Mouse (Mus musculus) limb, embryonic 15.5 days (tissue): ENCODE results near the gene Odf4. TPM values are rescaled to one million over a fixed set of nuclear protein-coding genes. Genes with fewer than 3 reads are reported as not detected.

Experiments used
- ATAC-seq: fragments of 200-750 bp; cut with Nextera tagmentation; 2 replicates; pipeline ENCODE4 v1.8.0; 2017; ENCODE audit warnings: low read depth, moderate TSS enrichment; ENCODE audit not compliant: insufficient number of reproducible peaks, low FRiP score, low TSS enrichment
- H3K27ac ChIP-seq: fragments of 300-500 bp; sonication (generic); 2 replicates; pipeline ENCODE4 v1.5.1; 2015; ENCODE audit warnings: moderate library complexity, mild to moderate bottlenecking, inconsistent platforms
- H3K27me3 ChIP-seq: fragments of 300-500 bp; sonication (generic); 2 replicates; pipeline ENCODE4 v1.6.1; 2015; ENCODE audit warnings: inconsistent platforms
- H3K36me3 ChIP-seq: fragments of 300-500 bp; sonication (generic); 2 replicates; pipeline ENCODE4 v1.6.1; 2015; ENCODE audit warnings: inconsistent platforms
- H3K4me1 ChIP-seq: fragments of 300-500 bp; sonication (generic); 2 replicates; pipeline ENCODE4 v1.6.1; 2015; ENCODE audit warnings: inconsistent platforms
- H3K4me2 ChIP-seq: fragments of 300-500 bp; sonication (generic); 2 replicates; pipeline ENCODE4 v1.6.1; 2015; ENCODE audit warnings: mild to moderate bottlenecking, inconsistent platforms
- H3K4me3 ChIP-seq: fragments of 300-500 bp; sonication (generic); 2 replicates; pipeline ENCODE4 v1.5.1; 2015; ENCODE audit warnings: mild to moderate bottlenecking, inconsistent platforms
- H3K9ac ChIP-seq: fragments of 300-500 bp; sonication (generic); 2 replicates; pipeline ENCODE4 v1.6.1; 2015; ENCODE audit warnings: inconsistent platforms
- H3K9me3 ChIP-seq: fragments of 300-500 bp; sonication (generic); 2 replicates; pipeline ENCODE4 v1.6.1; 2016; ENCODE audit warnings: inconsistent platforms
- WGBS: fragments of 180-500 bp; shearing (Covaris S2); methylation state at CpG from one replicate; pipeline ENCODE4 v1.1.7; 2015; 5-methylcytosine and 5-hydroxymethylcytosine counted together
- polyA plus RNA-seq: library from polyadenylated mRNA; unstranded; fragments of >200 nt; fragmentation: Nextera tagmentation; extraction: Ambion mirVana; gene quantifications from 2 replicates; pipeline ENCODE4 v1.2.1, GENCODE M21; 2015

Odf4 gene
- polyA plus RNA-seq, 1 experiment from 2014 or later: not detected

DNA sequence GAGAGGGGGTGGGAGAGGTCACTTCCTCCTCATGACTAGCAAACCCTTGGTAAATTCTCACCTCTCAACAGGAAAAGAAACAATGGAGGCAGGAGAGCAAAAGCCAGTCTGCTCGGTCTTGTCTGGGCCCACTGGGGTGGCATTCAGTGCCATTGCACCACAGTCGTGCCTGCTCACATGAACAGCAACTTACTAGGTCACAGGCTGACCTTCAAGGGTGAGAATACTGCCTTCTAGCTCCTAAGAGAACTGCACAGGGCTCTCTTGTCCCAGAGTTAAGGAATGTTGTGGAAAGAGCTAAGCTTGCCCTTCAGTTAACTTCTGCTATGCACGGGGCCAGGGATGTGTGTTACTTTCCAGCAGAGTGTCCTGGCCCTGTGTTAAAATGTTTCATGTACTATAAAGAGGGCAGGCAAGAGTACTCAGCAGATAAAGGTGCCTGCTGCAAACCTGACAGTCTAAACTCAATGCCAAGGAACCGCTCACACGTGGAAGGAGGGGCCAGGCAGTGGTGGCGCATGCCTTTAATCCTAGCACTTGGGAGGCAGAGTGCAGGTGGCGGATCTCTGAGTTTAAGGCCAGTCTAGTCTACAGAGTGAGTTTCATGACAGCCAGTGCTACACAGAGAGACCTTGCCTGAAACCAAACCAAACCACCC is 17.9 kb downstream of the Odf4 start:
- 50% methylated on average over 7 of the region's 7 CpGs for WGBS
- no peak for ATAC-seq
- Histone ChIP-seq H3K4me2 (no peak overlapping the region), H3K4me1 (peaks cover 18% of the 10 kb centered on the region; the same call in 1 of the 2 replicates), H3K9me3 (no peaks in the 10 kb centered on the region), H3K4me3 (no peak overlapping the region), H3K27me3 (no peaks in the 10 kb centered on the region), H3K9ac (no peak overlapping the region), H3K27ac (peak overlapping the region; percentile 38), H3K36me3 (peaks cover 27% of the 10 kb centered on the region)

DNA sequence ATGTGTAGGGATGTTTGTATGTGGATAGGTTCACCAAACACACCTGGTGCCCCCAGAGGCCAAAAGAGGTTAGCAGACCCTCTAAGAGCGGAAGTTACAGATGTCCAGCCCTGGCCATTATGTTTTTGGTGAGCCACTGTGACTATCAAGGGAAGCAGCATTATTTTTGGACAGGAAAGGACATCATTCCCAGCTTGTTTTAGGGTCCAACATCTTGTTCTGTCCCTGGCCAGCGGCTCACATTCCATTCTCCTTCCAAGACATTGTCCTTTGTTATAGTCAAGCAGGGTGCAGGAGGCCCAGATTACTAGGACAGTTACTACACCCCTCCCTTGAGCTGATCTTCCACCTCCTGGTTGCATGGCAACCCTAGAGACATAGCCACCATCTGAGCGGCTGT is 19.6 kb downstream of the Odf4 start:
- Histone ChIP-seq H3K27ac (no peak overlapping the region), H3K9me3 (no peaks in the 10 kb centered on the region), H3K4me1 (peaks cover 23% of the 10 kb centered on the region; the same call in 1 of the 2 replicates), H3K4me2 (no peak overlapping the region), H3K36me3 (peaks cover 40% of the 10 kb centered on the region), H3K9ac (no peak overlapping the region), H3K4me3 (no peak overlapping the region), H3K27me3 (no peaks in the 10 kb centered on the region)
- no peak for ATAC-seq
- WGBS: 79% methylated on average over 3 of the region's 3 CpGs

DNA sequence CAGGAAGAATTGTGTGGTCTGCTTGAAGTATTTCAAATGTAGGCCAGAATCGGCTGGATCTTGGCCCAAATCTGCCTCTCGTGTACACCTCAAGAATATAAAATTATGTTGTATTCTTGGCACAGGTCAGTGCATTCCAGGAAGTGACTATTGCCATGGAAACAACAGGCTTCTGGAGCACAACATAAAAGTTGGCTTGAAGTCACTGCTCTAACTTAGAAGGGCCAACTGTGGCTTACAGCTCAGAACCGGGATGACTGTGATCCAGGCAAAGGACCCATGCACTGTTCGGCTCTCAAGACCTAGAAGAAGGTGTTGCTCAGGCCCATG is 20.5 kb downstream of the Odf4 start:
- Histone ChIP-seq H3K4me2 (no peak overlapping the region), H3K36me3 (peaks cover 40% of the 10 kb centered on the region), H3K4me1 (peaks cover 21% of the 10 kb centered on the region; the same call in 1 of the 2 replicates), H3K4me3 (no peak overlapping the region), H3K27ac (peak overlapping the region; percentile 77), H3K27me3 (no peaks in the 10 kb centered on the region), H3K9ac (no peak overlapping the region), H3K9me3 (no peaks in the 10 kb centered on the region)
- 0 out of 2 replicates have a peak, but pooled peaks have one; percentile 27 for ATAC-seq
- 42% methylated on average over 4 of the region's 4 CpGs for WGBS

DNA sequence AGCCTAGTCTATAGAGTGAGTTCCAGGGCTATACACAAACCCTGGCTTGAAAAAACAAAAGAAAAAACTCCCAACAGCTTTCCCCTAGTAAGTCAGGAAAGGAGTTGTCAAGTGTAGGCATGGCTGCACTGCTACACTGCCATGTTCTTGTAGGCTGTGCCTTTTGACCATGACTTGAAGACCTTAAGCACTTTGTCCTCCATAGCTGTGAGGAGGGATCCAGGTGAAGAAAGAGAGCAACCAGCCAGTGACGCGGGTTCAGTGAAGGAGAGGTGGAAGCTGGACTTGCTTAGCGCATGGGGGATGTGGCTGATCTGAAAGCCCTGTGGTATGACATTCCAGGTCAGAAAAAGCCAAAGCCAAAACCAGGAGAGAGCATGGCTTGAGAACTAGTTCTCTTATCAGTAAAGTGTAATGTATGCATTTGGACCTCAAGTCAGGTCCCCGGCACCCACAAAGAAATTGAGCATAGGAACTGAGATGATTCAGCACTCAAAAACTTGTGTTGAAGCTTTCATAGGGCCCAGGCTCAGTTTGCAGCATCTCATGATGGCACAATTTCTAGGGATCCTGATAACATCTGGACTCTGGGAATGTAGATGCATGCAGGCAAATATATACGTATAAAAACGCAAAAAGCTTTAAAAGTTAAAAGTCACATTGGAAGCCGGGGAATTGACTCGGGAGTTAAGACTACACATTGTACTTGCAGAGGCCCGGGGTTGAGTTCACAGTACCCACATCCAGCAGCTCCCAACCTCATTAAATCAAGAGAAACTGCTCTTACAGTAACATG is 21.0 kb downstream of the Odf4 start:
- Histone ChIP-seq H3K4me2 (no peak overlapping the region), H3K9me3 (no peaks in the 10 kb centered on the region), H3K4me3 (no peak overlapping the region), H3K36me3 (peaks cover 40% of the 10 kb centered on the region), H3K27ac (peak overlapping the region; percentile 77), H3K27me3 (no peaks in the 10 kb centered on the region), H3K9ac (no peak overlapping the region), H3K4me1 (peaks cover 22% of the 10 kb centered on the region)
- WGBS: 84% methylated on average over 9 of the region's 9 CpGs
- no peak for ATAC-seq

DNA sequence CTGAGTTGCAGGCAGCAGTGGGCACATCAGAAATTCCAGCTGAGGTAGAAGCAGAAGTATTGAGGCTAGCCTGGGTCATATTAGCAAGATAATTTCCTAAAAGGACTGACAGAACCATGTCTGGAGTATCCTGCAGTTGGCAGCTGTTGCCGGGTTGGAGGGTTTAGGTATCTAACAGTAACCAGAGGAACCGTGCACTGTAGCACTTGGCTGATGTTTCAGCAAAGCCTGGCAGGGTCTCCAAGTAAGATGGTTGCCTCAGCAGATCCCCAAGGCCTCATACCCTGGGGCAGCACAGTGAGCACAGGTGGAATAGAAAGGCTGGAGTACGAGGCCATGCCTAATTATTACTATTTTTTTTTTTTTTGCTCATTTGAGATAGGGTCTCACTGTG is 21.7 kb downstream of the Odf4 start:
- H3K9ac ChIP-seq: no peak overlapping the region
- no peak overlapping the region for H3K4me2 ChIP-seq
- peaks cover 40% of the 10 kb centered on the region for H3K36me3 ChIP-seq
- no peaks in the 10 kb centered on the region for H3K9me3 ChIP-seq
- H3K27me3 ChIP-seq: peaks cover under 1% of the 10 kb centered on the region; the same call in 1 of the 2 replicates
- no peak overlapping the region for H3K4me3 ChIP-seq
- WGBS: 70% methylated on average over 3 of the region's 3 CpGs
- H3K27ac ChIP-seq: peak overlapping the region; percentile 52; the same call in 1 of the 2 replicates
- H3K4me1 ChIP-seq: peaks cover 24% of the 10 kb centered on the region
- ATAC-seq: no peak

DNA sequence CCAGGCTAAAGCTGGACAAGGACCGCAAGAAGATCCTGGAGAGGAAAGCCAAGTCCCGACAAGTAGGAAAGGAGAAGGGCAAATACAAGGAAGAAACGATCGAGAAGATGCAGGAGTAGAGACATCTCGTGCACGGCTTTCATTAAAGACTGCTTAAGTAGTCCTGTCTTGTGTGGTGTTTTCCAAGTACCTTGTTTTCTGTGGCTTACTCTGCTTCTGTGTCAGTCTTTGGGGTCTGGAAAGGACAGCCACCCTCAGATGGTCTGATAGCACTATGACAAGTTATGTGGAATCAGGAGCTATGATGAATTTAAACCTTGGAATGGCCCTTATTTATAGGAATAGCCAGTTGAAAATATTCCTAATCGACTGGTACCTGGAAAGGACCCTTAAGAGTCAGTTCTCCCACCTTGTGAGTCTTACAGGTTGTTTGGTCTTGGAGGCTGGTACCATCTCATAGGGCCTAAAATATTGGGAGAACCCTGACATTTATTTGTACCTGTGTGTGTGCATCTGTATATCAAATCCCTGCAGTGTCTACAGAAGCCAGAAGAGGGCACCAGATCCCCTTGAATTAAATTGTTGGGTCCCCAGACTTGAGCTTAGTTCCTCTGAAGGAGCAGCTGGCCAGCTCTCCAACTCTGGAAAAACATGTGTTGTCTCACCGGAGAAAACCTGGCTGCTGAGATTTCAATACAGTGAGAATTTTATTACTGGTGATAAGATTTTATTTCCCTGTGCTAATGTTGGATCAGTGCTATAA is 22.3 kb downstream of the Odf4 start:
- peaks cover 40% of the 10 kb centered on the region for H3K36me3 ChIP-seq
- no peak for ATAC-seq
- H3K4me1 ChIP-seq: peaks cover 24% of the 10 kb centered on the region
- peaks cover 3% of the 10 kb centered on the region; the same call in 1 of the 2 replicates for H3K27me3 ChIP-seq
- 79% methylated on average over 8 of the region's 8 CpGs for WGBS
- no peaks in the 10 kb centered on the region for H3K9me3 ChIP-seq
- no peak overlapping the region for H3K4me3 ChIP-seq
- no peak overlapping the region for H3K4me2 ChIP-seq
- no peak overlapping the region for H3K27ac ChIP-seq
- H3K9ac ChIP-seq: no peak overlapping the region

DNA sequence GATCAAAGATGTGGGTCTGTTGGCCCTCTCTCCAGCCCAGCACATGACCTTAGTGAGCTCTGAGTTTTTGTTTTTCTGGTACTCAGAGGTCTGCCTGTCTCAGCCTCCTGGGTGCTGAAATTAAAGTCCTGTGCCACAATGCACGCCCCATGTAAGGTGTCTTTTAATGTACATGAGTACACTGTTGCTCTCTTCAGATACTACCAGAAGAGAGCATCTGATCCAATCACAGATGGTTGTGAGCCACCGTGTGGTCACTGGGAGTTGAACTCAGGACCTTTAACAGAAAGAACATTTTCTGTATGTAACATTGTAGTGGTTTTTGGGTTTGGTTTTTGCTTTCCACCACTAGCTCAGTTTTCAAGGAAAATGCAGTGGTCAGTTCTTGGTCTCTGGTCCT is 23.1 kb downstream of the Odf4 start:
- H3K9me3 ChIP-seq: no peaks in the 10 kb centered on the region
- H3K27me3 ChIP-seq: peaks cover 5% of the 10 kb centered on the region; the same call in 1 of the 2 replicates
- peaks cover 22% of the 10 kb centered on the region for H3K4me1 ChIP-seq
- H3K36me3 ChIP-seq: peaks cover 40% of the 10 kb centered on the region
- ATAC-seq: no peak
- no peak overlapping the region for H3K9ac ChIP-seq
- WGBS: 86% methylated on average over 2 of the region's 2 CpGs
- H3K27ac ChIP-seq: no peak overlapping the region
- H3K4me2 ChIP-seq: no peak overlapping the region
- H3K4me3 ChIP-seq: no peak overlapping the region

DNA sequence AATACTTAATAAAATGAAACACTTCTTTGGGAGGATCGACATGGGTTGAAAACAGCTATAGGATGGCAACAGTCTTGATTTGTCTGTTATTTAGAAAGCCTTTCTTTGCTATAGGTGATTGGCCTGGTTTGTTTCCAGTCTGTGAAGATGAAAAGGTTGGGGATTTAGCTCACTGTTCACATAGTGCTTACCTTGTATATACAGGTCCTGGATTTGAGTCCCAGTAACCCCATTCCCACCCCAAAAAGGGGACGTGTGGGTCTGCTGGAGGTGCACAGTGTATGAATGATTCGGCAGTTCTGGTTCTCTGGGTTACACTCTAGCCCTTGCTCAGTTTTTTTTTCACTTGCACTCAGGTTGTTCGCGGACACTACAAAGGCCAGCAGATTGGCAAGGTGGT is 24.1 kb downstream of the Odf4 start:
- peak overlapping the region; percentile 95; the same call in 1 of the 2 replicates for H3K9ac ChIP-seq
- peak overlapping the region; percentile 80 for H3K4me3 ChIP-seq
- peak overlapping the region; percentile 49 for H3K4me2 ChIP-seq
- no peak overlapping the region for H3K27ac ChIP-seq
- ATAC-seq: no peak
- no peaks in the 10 kb centered on the region for H3K9me3 ChIP-seq
- WGBS: 83% methylated on average over 5 of the region's 5 CpGs
- H3K36me3 ChIP-seq: peaks cover 40% of the 10 kb centered on the region
- H3K4me1 ChIP-seq: peaks cover 20% of the 10 kb centered on the region
- peaks cover 5% of the 10 kb centered on the region; the same call in 1 of the 2 replicates for H3K27me3 ChIP-seq

DNA sequence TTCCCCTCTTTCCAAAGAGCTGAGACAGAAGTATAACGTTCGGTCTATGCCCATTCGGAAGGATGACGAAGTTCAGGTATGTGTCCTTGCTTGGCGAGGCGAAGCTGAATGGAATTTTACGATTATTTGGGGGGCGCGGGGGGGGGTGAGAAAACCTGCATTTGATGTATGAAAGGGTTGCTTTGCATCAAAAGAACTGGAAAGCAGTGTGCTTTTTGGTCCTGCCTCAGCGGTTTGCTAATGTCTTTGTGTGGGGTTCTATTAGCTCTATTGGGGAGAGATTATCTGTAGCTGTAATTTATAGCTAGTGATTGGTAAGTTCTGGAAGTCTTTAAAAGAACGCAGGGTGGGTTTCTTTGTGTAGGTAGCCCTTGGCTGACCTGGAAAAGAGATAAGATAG is 24.5 kb downstream of the Odf4 start:
- Histone ChIP-seq H3K4me1 (peaks cover 20% of the 10 kb centered on the region), H3K4me3 (peak overlapping the region; percentile 80), H3K27me3 (peaks cover 5% of the 10 kb centered on the region; the same call in 1 of the 2 replicates), H3K9me3 (no peaks in the 10 kb centered on the region), H3K36me3 (peaks cover 40% of the 10 kb centered on the region), H3K27ac (no peak overlapping the region), H3K4me2 (peak overlapping the region; percentile 49), H3K9ac (peak overlapping the region; percentile 95)
- WGBS: 3% methylated on average over 11 of the region's 11 CpGs
- no peak for ATAC-seq

DNA sequence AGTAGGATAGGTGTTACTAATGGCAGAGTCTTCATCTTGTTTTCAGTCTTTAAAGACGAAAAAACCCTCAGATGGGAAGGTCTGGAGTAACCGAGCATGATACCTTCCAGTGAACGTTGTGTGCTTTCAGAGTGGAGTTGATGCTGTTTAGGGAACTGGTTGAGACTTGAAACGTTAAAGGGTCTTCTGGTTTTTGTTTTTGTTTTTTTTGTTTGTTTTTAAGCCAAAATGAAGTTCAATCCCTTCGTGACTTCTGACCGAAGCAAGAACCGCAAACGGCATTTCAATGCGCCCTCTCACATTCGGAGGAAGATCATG is 24.9 kb downstream of the Odf4 start:
- ATAC-seq: no peak
- under 1% methylated on average over 10 of the region's 10 CpGs for whole genome bisulfite sequencing
- Histone ChIP-seq H3K4me3 (peak overlapping the region; percentile 80), H3K27ac (peak overlapping the region; percentile 96), H3K36me3 (peaks cover 40% of the 10 kb centered on the region), H3K4me2 (peak overlapping the region; percentile 49), H3K4me1 (peaks cover 20% of the 10 kb centered on the region), H3K9ac (peak overlapping the region; percentile 95), H3K9me3 (no peaks in the 10 kb centered on the region), H3K27me3 (peaks cover 5% of the 10 kb centered on the region; the same call in 1 of the 2 replicates)

DNA sequence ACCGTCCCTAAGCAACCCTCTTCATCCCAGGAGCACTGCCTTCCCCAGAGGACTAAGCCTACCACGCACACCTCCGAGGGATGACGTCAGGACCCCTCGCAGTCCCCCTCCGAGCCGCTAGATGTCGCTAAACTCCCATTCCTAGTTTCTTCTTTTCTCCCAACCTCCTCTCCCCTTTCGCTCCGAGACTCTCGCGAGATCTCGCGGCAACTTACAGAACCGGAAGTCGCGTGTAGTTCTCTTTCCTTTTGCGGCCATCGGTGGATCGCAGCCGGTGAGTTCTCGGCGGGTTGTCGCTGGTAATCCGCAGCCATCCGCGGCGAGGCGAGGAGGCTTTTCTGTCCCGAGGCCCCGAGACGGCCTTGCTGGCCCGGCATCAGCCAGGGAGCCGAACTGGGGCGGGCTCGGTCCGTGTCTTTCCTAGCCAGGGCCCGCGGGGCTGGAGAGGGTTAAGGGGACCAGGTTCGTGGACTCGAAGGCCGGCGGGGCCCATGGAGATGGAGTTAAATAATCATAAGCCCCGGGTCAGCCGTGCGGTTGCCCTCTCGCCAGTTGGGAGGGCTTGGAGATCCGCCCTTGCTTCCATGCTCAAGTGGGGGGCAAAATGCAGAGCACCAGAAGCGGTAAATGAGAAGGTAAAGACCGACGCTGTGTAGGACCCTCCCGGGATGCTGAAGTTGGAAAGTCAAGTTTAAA is 25.4 kb downstream of the Odf4 start, which contains the start of gene Rpl26:
TSS of gene Rpl26 (plus strand) at position 233 of the 696 bp plus-strand sequence.
- ATAC-seq: peak; percentile 84
- peaks cover 5% of the 10 kb centered on the region; the same call in 1 of the 2 replicates for H3K27me3 ChIP-seq
- peak within 1 kb of the TSS; percentile 77 for H3K4me2 ChIP-seq
- H3K27ac ChIP-seq: peak within 1 kb of the TSS; percentile 96
- H3K9me3 ChIP-seq: no peaks in the 10 kb centered on the region
- peaks cover 16% of the 10 kb centered on the region for H3K4me1 ChIP-seq
- WGBS: under 1% methylated on average over 52 of the region's 52 CpGs
- H3K9ac ChIP-seq: peak within 1 kb of the TSS; percentile 95
- peaks cover 38% of the 10 kb centered on the region for H3K36me3 ChIP-seq
- H3K4me3 ChIP-seq: peak within 1 kb of the TSS; percentile 80
